In the genomic region with DNA sequence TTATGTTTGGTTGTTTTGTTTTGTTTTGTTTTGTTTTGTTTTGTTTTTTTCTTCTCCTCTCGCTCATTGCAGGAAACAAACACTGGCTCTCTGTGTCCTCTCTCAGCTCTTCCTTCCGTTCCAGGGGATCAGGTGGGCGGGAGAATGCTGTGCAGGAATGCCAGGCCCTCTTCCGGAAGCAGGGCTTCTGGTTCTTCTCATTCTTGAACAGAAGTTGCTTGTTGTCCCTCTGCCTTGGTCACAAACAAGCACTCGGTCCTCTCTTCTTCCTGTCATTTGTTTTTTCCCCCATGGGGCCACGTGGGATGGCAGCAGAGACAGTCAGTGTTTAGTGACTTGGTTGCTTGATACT, we compare ENCODE assay signal across 18 mouse cellular contexts. TPM values are rescaled to one million over a fixed set of nuclear protein-coding genes. Genes with fewer than 3 reads are reported as not detected.
DNase-seq lines count a peak whose midpoint lies in the region; ATAC-seq and TF ChIP-seq lines count a peak whose summit lies in the region.
"Had no signal": no experiment of that assay in that cellular context is flagged by ENCODE, and none has a peak within 500 bp of the region (broad histone marks: within the 10 kb centered on the region; RNA-seq: fewer than 3 reads in every experiment).

No protein-coding gene starts in this region.

- H3K4me1 ChIP-seq in erythroblast, embryonic 14.5 days (ENCODE audit: control insufficient read depth) = peaks cover 66% of the 10 kb centered on the region
- peaks cover 22% of the 10 kb centered on the region; the same call in 1 of the 2 replicates for H3K4me1 ChIP-seq in kidney, adult 2 months (ENCODE audit: control insufficient read depth, insufficient read depth, low read length)
- peaks cover 10% of the 10 kb centered on the region for H3K4me1 ChIP-seq in kidney, embryonic 14.5 days (ENCODE audit: control insufficient read depth, insufficient read depth, low read length)
- H3K4me1 ChIP-seq in lung, embryonic 15.5 days = peaks cover 43% of the 10 kb centered on the region
- H3K4me1 ChIP-seq in liver, embryonic 12.5 days = peaks cover 77% of the 10 kb centered on the region
- peaks cover 3% of the 10 kb centered on the region; the same call in 1 of the 2 replicates for H3K4me1 ChIP-seq in forebrain, embryonic 14.5 days (ENCODE audit: control insufficient read depth, insufficient read depth, low read length)

- no peak for TF ChIP-seq CTCF in kidney, adult 2 months (conservative IDR thresholded peaks at IDR 0.05; ENCODE audit: insufficient read depth, insufficient read length, low read depth, low read length)

- no peak overlapping the region for H3K4me2 ChIP-seq in kidney, embryonic 14.5 days (replicated peaks; ENCODE audit: low read depth, low read length)
- H3K4me2 ChIP-seq in lung, embryonic 15.5 days = no peak overlapping the region
- H3K4me2 ChIP-seq in liver, embryonic 12.5 days = peak overlapping the region; percentile 59
- no peak overlapping the region for H3K4me2 ChIP-seq in forebrain, embryonic 14.5 days (ENCODE audit: low read length)
- H3K4me2 ChIP-seq: forebrain, embryonic 15.5 days; hindbrain, embryonic 15.5 days; midbrain, embryonic 11.5 days; stomach, embryonic 15.5 days had no signal

- DNase-seq in kidney, adult 2 months = peak; percentile 43
- DNase-seq in lung, postnatal 25 days (ENCODE audit: low spot score) = no peak
- DNase-seq in forebrain, embryonic 14.5 days (ENCODE audit: low spot score) = no peak
- DNase-seq: B cell, adult 2 months; gastrocnemius, postnatal 14 days; lung, postnatal 10 days; thymus, postnatal 4 days had no signal

- no peak for TF ChIP-seq POLR2A in kidney, adult 2 months (IDR thresholded peaks at IDR 0.05; ENCODE audit: low read depth, low read length)

- ATAC-seq in erythroblast, adult 5-6 weeks (replicated peaks; ENCODE audit: low FRiP score, poor library complexity, severe bottlenecking) = no peak
- no peak for ATAC-seq in kidney, embryonic 14.5 days (ENCODE audit: low FRiP score, low TSS enrichment)
- ATAC-seq in lung, embryonic 15.5 days (ENCODE audit: borderline replicate concordance, extremely low read depth, low FRiP score, low TSS enrichment) = no peak
- ATAC-seq in liver, embryonic 12.5 days = no peak
- ATAC-seq in forebrain, embryonic 14.5 days = no peak

- WGBS in kidney, adult 2 months = 53% methylated on average over 6 of the region's 6 CpGs
- WGBS in kidney, embryonic 14.5 days = 58% methylated on average over 6 of the region's 6 CpGs
- WGBS in lung, embryonic 15.5 days = 47% methylated on average over 6 of the region's 6 CpGs
- WGBS in liver, embryonic 12.5 days (ENCODE audit: insufficient replicate concordance) = 33% methylated on average over 6 of the region's 6 CpGs
- 76% methylated on average over 6 of the region's 6 CpGs for WGBS in forebrain, embryonic 14.5 days

- no peak overlapping the region for H3K9ac ChIP-seq in kidney, embryonic 14.5 days (ENCODE audit: low read depth, low read length)
- no peak overlapping the region for H3K9ac ChIP-seq in lung, embryonic 15.5 days
- H3K9ac ChIP-seq in liver, embryonic 12.5 days = peak overlapping the region; percentile 41
- no peak overlapping the region for H3K9ac ChIP-seq in forebrain, embryonic 14.5 days (ENCODE audit: low read length)
- H3K9ac ChIP-seq: forebrain, embryonic 15.5 days; hindbrain, embryonic 15.5 days; stomach, embryonic 15.5 days had no signal

- no peaks in the 10 kb centered on the region; the same call in 1 of the 2 replicates for H3K27me3 ChIP-seq in erythroblast, embryonic 14.5 days (ENCODE audit: control insufficient read depth)
- no peaks in the 10 kb centered on the region for H3K27me3 ChIP-seq in kidney, adult 2 months (replicated peaks; ENCODE audit: control insufficient read depth, insufficient read depth, low read length)
- H3K27me3 ChIP-seq in kidney, embryonic 14.5 days (ENCODE audit: control insufficient read depth, insufficient read depth, low read length) = no peaks in the 10 kb centered on the region
- H3K27me3 ChIP-seq in lung, embryonic 15.5 days = no peaks in the 10 kb centered on the region
- H3K27me3 ChIP-seq in liver, embryonic 12.5 days (replicated peaks) = no peaks in the 10 kb centered on the region
- H3K27me3 ChIP-seq in forebrain, embryonic 14.5 days (replicated peaks; ENCODE audit: control insufficient read depth, insufficient read depth, low read length) = no peaks in the 10 kb centered on the region
- H3K27me3 ChIP-seq: forebrain, embryonic 15.5 days; hindbrain, embryonic 15.5 days; stomach, embryonic 15.5 days had no signal

- peak overlapping the region; percentile 47; the same call in 1 of the 2 replicates for H3K27ac ChIP-seq in kidney, adult 2 months (ENCODE audit: insufficient read depth, low read depth, low read length)
- H3K27ac ChIP-seq in kidney, embryonic 14.5 days (ENCODE audit: low read depth, low read length) = no peak overlapping the region
- 0 out of 2 replicates have a peak overlapping the region, but pooled peaks have one; percentile 5 for H3K27ac ChIP-seq in lung, embryonic 15.5 days
- H3K27ac ChIP-seq in liver, embryonic 12.5 days = peak overlapping the region; percentile 91
- no peak overlapping the region for H3K27ac ChIP-seq in forebrain, embryonic 14.5 days (ENCODE audit: low read depth, low read length)
- H3K27ac ChIP-seq: forebrain, embryonic 15.5 days; hindbrain, embryonic 15.5 days; kidney, postnatal 0 days; stomach, embryonic 15.5 days had no signal

- H3K4me3 ChIP-seq in erythroblast, embryonic 14.5 days (replicated peaks) = peak overlapping the region; percentile 3
- no peak overlapping the region for H3K4me3 ChIP-seq in kidney, adult 2 months (ENCODE audit: insufficient read depth, low read depth, low read length)
- H3K4me3 ChIP-seq in kidney, embryonic 14.5 days (ENCODE audit: low read length) = no peak overlapping the region
- no peak overlapping the region for H3K4me3 ChIP-seq in lung, embryonic 15.5 days
- H3K4me3 ChIP-seq in liver, embryonic 12.5 days = no peak overlapping the region
- no peak overlapping the region for H3K4me3 ChIP-seq in forebrain, embryonic 14.5 days (ENCODE audit: low read depth, low read length)
- H3K4me3 ChIP-seq: forebrain, embryonic 15.5 days; hindbrain, embryonic 15.5 days; myocyte; stomach, embryonic 15.5 days had no signal

- H3K36me3 ChIP-seq in erythroblast, embryonic 14.5 days (ENCODE audit: control insufficient read depth) = peaks cover 44% of the 10 kb centered on the region
- no peaks in the 10 kb centered on the region for H3K36me3 ChIP-seq in kidney, adult 2 months (ENCODE audit: control insufficient read depth, insufficient read depth, low read length)
- H3K36me3 ChIP-seq in kidney, embryonic 14.5 days (ENCODE audit: control insufficient read depth, insufficient read depth, low read length) = peaks cover 11% of the 10 kb centered on the region
- H3K36me3 ChIP-seq in lung, embryonic 15.5 days = peaks cover 30% of the 10 kb centered on the region
- H3K36me3 ChIP-seq in liver, embryonic 12.5 days = peaks cover 38% of the 10 kb centered on the region
- H3K36me3 ChIP-seq in forebrain, embryonic 14.5 days (ENCODE audit: control insufficient read depth, insufficient read depth, low read length) = peaks cover 15% of the 10 kb centered on the region; the same call in 1 of the 2 replicates

- H3K9me3 ChIP-seq in erythroblast, embryonic 14.5 days (ENCODE audit: control insufficient read depth, low read length) = peaks cover 10% of the 10 kb centered on the region
- H3K9me3 ChIP-seq in kidney, embryonic 14.5 days (ENCODE audit: control insufficient read depth, low read length) = 0 out of 2 replicates have a peak, but pooled peaks cover 3% of the 10 kb centered on the region
- no peaks in the 10 kb centered on the region for H3K9me3 ChIP-seq in lung, embryonic 15.5 days
- H3K9me3 ChIP-seq in liver, embryonic 12.5 days (replicated peaks) = peaks cover 9% of the 10 kb centered on the region
- H3K9me3 ChIP-seq in forebrain, embryonic 14.5 days (replicated peaks; ENCODE audit: control insufficient read depth, low read length) = 0 out of 2 replicates have a peak, but pooled peaks cover 3% of the 10 kb centered on the region
- H3K9me3 ChIP-seq: forebrain, embryonic 15.5 days; hindbrain, embryonic 15.5 days; stomach, embryonic 15.5 days had no signal

RNA-seq across cellular contexts. Expression of a gene that starts 59.5 kb away (rescaled TPM):
- polyA plus RNA-seq in erythroblast, embryonic 14.5 days (2012) = 0.17 and 0.23 TPM in 2 replicates
- total RNA-seq in erythroblast, adult 5-6 weeks (2015; ENCODE audit: low replicate concordance) = 17.1 and 19.6 TPM in 2 replicates
- total RNA-seq in erythroblast, adult 5-6 weeks (2017; ENCODE audit: low replicate concordance) = 13.5 and 16.0 TPM in 2 replicates
- polyA plus RNA-seq in kidney, adult 2 months (2012; rRNA removed) = 26.2 and 29.2 TPM in 2 replicates
- 29.7 and 31.6 TPM in 2 replicates for polyA plus RNA-seq in kidney, embryonic 14.5 days (2014; fragmentation: Nextera tagmentation; extraction: Ambion mirVana)
- polyA plus RNA-seq in lung, embryonic 15.5 days (2015; fragmentation: Nextera tagmentation; extraction: Ambion mirVana) = 18.6 and 19.6 TPM in 2 replicates
- polyA plus RNA-seq in liver, embryonic 12.5 days (2016; fragmentation: Nextera tagmentation; extraction: Ambion mirVana) = 8.5 and 9.6 TPM in 2 replicates
- 16.3 and 19.1 TPM in 2 replicates for polyA plus RNA-seq in forebrain, embryonic 14.5 days (2014; fragmentation: Nextera tagmentation; extraction: Ambion mirVana)

Comparison
In these comparisons a context has a peak if more than half of its experiments do, and no peak if none do; other contexts are left out.
1. H3K27ac ChIP-seq: peak in kidney, adult 2 months (single experiment), lung, embryonic 15.5 days (single experiment) and liver, embryonic 12.5 days (single experiment); none in kidney, embryonic 14.5 days (single experiment) and forebrain, embryonic 14.5 days (single experiment).